Mouse (Mus musculus): ENCODE measurements at regions not wholly inside any gene's neighbourhood (a gene's known extent, or its start where the extent isn't known, plus 50 kb on each side); places are given as distances from the start of the nearest gene placed in this dataset.

DNA sequence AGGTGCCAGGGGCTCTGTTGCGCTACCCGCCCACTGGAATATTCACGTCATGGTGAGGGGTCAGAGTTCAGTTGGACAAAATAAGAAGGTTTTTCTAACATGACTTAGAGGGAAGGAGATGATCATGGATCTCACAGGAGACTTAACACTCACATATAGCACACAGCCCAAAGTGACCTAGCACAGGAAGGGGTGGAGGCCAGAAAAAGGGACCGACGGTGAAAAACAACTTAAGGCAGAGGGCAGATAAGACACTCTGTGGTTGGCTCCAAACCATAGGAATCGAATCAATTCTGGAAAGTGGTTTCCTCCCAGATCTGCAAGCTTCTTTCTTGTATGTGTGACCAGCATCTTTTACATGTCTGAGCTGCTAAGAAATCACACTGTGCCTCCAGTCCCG is 192.9 kb upstream of the 4930412O13Rik start:
- no peak for DNase-seq (ENCODE audit: low spot score in 2 of 2)

DNA sequence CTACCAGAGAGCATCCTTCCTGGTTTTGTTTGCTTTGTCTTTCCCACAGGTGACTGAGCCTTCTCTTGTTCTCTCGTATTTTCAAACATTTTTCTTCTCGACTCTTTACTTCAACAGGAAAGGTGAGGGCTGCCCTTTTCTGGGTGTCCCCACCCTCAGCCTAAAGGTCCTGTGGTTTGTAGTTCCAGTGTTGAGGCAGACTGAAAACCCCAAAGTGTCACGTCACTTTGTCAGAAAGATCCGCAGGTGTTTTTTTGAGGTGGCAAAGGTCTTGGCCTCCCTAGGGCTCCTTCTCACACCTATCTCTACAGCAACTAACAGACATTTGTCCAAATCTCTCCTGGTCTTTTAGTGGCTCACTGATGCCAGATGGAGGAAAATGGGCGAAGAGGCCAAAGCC is 191.5 kb upstream of the 4930412O13Rik start:
- DNase-seq (ENCODE audit: low spot score in 2 of 2): no peak

DNA sequence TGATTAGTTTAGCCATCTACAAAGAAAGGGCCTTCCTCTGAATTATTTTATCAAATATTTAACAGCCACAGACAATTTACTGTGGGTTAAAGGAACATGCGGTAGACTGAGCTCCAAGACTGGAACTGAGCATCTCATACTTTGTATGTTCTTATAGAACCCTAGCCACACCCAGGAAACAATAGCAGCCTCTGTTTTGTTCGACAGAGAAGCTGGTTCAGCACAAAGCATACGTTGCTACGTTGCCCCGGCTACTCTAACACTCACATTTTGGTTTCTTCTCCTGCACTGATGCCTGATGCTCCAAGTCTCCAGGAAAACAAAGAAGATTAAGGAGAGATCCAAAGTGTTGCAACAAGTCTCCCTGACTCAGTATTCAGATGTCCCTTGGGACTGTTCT is 189.5 kb upstream of the 4930412O13Rik start:
- no peak for DNase-seq (ENCODE audit: low spot score in 2 of 2)

- no peak for DNase-seq (ENCODE audit: low spot score in 2 of 2)
Measured at GRCm38 (mm10) chr2:9691906-9692305, 189.1 kb upstream of the 4930412O13Rik start.

DNA sequence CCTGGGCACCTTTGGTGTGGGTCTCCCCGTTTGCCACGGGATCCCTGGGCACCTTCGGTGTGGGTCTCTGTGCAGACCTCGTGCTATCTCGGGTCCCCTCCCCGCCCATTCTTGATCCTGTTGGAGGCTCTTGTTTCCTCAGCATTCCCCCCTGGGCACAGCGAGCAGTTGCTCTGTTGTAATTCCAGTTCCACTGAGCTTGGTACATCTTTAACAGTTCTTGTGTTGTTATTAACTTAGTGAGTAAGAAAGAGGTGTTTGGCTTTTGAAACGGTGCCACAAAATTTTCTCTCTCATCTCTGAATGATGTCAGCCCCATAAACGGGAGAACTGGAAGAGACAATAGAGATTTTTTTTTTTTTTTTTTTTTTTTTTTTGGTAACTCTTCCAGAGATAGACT is 187.7 kb upstream of the 4930412O13Rik start:
- DNase-seq (ENCODE audit: low spot score in 2 of 2): no peak

GRCm38 (mm10) chr2:9694178-9694577 is 186.9 kb upstream of the 4930412O13Rik start:
- DNase-seq (ENCODE audit: low spot score in 2 of 2): no peak

GRCm38 (mm10) chr2:9697591-9698345 is 183.3 kb upstream of the 4930412O13Rik start:
- DNase-seq (ENCODE audit: low spot score in 2 of 2): no peak

DNA sequence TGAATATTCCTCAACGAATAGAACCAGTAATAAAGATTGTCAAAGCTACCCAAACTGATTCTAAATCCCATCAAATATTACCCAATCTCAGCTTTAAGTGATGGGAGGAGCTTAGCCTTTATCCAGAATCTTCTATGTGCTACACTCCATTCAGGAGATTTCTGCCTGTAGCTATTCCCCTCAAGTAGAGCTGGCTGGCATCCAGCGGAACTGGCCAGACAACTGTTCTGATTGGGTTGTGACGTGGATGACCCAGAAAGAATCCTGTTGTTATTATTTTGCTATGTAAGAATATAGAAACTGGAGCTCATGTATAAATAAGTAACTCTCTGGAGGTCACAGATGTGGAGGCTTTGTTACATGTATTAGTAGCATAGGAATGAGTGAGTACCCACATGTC is 176.8 kb upstream of the 4930412O13Rik start:
- no peak for DNase-seq (ENCODE audit: low spot score in 2 of 2)

GRCm38 (mm10) chr2:9709466-9709865 is 171.6 kb upstream of the 4930412O13Rik start:
- DNase-seq (ENCODE audit: low spot score in 2 of 2): no peak

DNA sequence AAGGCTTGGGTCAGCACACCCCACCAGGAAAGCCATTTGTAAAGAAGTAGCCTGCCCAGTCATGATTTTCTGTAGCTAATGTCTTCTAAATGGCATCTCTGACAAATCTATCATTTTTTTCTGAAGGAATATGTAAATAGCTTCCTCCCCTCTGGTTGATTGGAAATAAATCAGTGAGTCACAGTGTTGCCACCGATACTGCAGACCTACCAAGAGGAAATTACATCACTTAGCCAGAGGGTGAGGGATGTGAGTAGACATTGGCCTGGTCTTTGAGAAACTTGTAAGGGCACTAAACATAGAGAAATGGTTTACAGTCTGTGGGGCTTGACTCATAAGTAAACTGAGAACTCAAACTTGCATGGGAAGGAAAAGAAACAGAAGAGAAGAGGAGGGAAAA is 163.1 kb upstream of the 4930412O13Rik start:
- DNase-seq (ENCODE audit: low spot score in 2 of 2): no peak

- no peak for DNase-seq (ENCODE audit: low spot score in 2 of 2)
Measured at GRCm38 (mm10) chr2:9733243-9733642, 147.8 kb upstream of the 4930412O13Rik start.

GRCm38 (mm10) chr2:9744181-9744580 is 136.9 kb upstream of the 4930412O13Rik start:
- DNase-seq (ENCODE audit: low spot score in 2 of 2): no peak

- DNase-seq (ENCODE audit: low spot score in 2 of 2): no peak
Measured at GRCm38 (mm10) chr2:9749829-9750788, 130.9 kb upstream of the 4930412O13Rik start.

DNA sequence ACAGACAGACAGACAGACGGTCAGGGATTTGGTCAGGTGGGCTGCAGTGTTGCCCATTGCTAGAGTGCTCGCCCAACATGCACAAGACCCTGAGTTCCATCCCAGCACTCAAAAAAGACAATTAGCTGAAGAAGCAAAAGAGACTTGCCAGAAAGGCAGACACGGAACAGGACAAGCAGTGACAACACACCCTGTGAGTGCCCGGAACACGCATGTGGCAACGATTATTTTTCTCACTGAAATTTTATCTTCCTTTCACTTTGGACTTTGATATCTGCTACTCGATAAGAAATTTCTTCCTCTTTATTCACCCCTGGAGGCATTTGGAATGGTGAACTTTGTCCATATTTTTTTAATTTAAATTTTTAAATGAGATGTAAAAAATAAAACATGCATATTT is 127.4 kb upstream of the 4930412O13Rik start:
- no peak for DNase-seq (ENCODE audit: low spot score in 2 of 2)

DNA sequence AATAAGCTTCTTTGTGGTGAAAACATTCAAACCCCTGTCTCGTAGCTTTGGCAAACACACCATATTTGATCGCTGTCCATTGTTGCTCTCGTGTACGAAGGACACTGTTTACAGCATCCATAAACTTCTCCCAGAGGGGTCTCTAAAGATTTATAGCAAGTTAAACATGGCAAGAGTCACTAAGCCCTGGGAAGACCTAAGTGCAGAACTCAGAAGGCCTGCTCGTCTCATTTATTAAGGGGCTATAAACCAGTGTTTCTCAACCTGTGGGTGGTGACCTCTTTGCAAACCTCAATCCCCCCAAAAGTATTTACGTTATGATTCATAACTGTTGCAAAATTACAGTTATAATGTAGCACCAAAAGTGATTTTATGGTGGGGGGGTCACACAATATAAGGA is 126.9 kb upstream of the 4930412O13Rik start:
- no peak for DNase-seq (ENCODE audit: low spot score in 2 of 2)

DNA sequence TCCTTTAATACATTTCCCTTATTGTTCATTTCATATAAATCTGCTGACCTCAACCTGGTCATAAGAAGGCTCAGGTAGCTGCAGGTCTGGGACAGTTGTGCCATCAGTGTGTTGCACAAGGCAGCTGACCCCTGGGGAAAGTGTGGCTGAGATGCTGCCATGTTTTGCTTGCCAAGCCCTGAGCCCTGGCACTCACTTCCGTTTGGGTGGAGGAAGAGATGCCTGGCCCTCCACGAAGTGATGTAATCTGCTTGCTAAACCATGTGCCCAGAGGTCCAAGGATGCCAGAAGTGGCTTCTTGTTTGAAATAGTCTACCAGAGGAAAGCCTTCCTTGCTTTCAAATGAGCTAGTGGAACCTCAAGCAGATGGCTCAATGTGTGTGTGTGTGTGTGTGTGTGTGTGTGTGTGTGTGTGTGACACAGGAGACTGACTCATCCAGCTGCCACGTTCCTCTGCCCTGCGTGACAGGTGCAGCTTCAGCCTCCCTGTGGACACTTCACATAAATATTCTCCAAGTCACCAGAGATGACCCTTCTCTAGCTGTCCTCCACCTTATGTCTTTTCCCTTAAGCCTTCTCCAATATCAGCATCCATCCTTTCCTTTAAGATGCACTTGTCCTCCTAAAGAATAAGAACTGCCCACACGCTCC is 123.2 kb upstream of the 4930412O13Rik start:
- DNase-seq (ENCODE audit: low spot score in 2 of 2): no peak

DNA sequence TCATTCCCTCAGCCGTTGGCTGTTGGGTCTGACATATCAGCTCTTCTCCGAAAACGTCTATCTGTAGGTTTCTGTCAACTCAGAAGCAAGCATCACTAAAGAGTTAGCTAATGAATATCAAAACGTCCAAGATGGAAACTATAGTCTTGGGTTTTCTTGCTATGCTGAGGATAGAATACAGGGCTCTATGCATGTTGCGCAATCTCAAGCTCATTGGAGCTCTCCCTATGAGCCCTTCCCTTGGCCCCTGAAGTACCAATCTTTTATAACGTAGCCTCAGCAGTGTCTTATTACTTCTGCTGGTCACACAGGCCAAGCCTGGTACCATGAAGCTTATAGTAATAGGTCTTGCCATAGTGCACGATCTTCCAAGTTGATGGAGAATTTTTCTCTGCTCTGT is 122.1 kb upstream of the 4930412O13Rik start:
- no peak for DNase-seq (ENCODE audit: low spot score in 2 of 2)

- DNase-seq (ENCODE audit: low spot score in 2 of 2): no peak
Measured at GRCm38 (mm10) chr2:9759389-9760104, 121.5 kb upstream of the 4930412O13Rik start.

DNA sequence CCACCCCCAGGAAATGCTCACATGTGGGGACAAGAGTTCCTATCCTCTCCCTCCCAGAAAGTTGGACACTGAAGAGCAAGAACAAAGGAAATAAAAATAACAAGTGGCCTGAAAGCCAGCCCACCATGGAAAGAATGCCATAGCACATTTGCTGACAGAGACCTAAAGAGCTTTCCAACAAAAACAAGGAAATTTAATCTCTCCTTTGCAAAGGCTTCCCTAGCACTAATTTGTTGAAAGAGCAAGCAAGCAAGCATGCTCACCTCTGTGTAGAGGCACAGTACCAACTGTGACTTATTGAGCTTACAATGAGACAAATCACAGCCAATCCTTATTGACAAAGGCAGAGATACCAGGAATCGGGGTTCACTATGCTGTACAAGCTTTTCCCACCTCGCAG is 100.9 kb upstream of the 4930412O13Rik start:
- no peak for DNase-seq (ENCODE audit: low spot score in 2 of 2)

DNA sequence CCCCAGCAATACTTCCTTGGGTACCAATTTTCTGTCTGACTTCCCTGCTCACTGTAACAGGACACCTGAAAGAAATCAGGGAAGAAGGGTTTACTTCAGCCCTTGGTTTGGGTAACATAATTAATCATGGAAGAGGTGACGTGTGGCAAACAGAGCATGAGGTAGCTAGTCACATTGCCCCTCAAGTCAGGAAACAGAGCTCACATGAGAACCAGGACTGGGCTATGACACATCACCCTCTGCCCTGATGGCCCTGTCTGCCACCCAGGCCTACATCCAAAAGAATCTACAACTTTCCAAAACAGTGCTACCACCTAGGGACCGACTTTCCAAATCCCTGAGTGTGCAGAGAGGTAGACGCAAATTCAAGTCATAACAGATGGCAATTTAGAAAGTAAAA is 98.4 kb upstream of the 4930412O13Rik start:
- DNase-seq (ENCODE audit: low spot score in 2 of 2): no peak

- no peak for DNase-seq (ENCODE audit: low spot score in 2 of 2)
Measured at GRCm38 (mm10) chr2:9791970-9792369, 89.1 kb upstream of the 4930412O13Rik start.

DNA sequence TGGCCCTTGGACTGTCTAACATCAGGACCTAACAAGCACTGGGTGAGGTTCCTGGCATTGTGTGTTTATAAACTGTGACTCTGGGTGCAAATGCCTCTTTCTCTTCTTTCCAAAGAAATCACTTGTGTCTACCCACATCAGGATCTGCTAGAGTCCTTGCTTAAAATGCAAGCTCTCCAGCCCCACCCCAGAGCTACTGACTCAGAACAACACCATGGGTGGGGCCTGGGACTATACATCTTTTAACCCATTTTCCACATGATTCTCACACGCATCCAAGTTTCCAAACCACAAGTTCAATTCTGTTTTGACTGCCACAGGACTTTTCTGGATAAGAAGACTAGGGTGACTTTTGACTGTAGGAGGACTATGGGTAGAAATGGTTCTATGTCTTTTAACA is 88.7 kb upstream of the 4930412O13Rik start:
- no peak for DNase-seq (ENCODE audit: low spot score in 2 of 2)

Data from spleen, postnatal 10 days (tissue).